Mouse (Mus musculus) layer of hippocampus, postnatal 25 days (tissue): Measurements from ENCODE around the gene 4933416C03Rik. TPM values are rescaled to one million over a fixed set of nuclear protein-coding genes. Genes with fewer than 3 reads are reported as not detected.

ENCODE experiments used
- DNase-seq, 2 experiments: peaks; one replicate each; pipeline ENCODE4 v3.0.0; 2022; ENCODE audit warnings: mixed read lengths in 2 of 2, low spot score in 1 of 2; ENCODE audit errors: extremely low spot score in 1 of 2
- total RNA-seq, 2 experiments: library from RNA; stranded (reverse); gene quantifications; 2 replicates each; pipeline ENCODE4 v1.2.3; 2021

Gene 4933416C03Rik
- total RNA-seq, 2 experiments from 2014 or later: not detected

GRCm38 (mm10) chr10:116080841-116081240 lies 32.9 kb downstream of the 4933416C03Rik start:
- no peak for DNase-seq

- no peak for DNase-seq
Observed at GRCm38 (mm10) chr10:116079396-116079795, 34.3 kb downstream of the 4933416C03Rik start.

DNA sequence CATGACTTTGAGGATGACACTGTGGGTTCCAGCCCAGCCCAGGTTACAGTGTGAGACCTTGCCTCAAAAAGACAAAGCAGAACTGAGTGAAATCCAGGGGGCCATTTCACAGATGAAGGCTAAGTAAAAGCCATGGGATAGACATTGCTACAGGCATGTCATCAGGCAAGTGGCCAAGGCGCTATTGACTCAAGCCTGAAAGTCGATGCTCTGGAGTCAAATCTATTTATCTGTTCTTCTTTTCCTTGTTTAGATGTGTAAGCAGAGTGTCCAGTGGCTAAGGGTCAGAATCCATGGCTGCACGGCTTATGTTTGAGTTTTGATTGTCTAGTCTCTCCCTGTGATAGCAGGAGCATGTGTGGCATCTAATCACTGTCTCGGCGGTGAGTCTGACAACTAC lies 35.1 kb downstream of the 4933416C03Rik start:
- DNase-seq: no peak

DNA sequence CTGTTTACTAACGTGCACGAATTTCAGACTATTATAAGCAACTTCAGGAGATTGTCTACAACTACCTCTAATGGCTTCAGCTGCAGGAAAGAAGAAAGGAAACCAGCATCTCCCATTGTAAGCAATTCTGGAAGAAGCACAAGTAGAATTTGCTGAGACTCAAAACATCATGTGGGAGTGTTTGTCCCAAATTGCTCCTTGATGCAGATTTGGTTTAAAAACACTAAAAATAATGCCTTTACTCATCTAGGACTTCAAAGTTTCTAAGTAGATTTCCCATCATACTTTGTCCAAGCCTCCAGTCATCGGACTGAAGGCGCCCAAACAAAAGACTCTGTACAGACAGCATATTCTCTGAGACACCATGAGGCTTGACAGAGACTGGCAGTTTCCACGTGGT lies 37.8 kb downstream of the 4933416C03Rik start:
- no peak for DNase-seq

Other genes with a start within 250 kb of the 4933416C03Rik start
- 10 to 100 TPM; 15.6 to 20.0 TPM for gene Ptprr, start 95.7 kb downstream of the 4933416C03Rik start, total RNA-seq
- gene Ptprb, start 161.6 kb upstream of the 4933416C03Rik start, total RNA-seq: 10 to 100 TPM; 15.5 to 19.9 TPM